Mouse (Mus musculus): ENCODE measurements around the gene Daam2. TPM values are rescaled to one million over a fixed set of nuclear protein-coding genes. Genes with fewer than 3 reads are reported as not detected.

The Daam2 gene
- polyA plus RNA-seq, 1 experiment: 1.5 TPM

GRCm38 (mm10) chr17:49503246-49503900, 60.8 kb downstream of the Daam2 start:
- TF ChIP-seq CEBPB (IDR thresholded peaks at IDR 0.05; ENCODE audit: low read depth) (no peak), MAX (IDR thresholded peaks at IDR 0.05) (no peak), CTCF (IDR thresholded peaks at IDR 0.05; ENCODE audit: control insufficient read depth, insufficient read depth, insufficient read length) (no peak), FOSL1 (IDR thresholded peaks at IDR 0.05; ENCODE audit: insufficient read depth, low read length, poor library complexity, severe bottlenecking) (no peak), MYOD1 (IDR thresholded peaks at IDR 0.05; ENCODE audit: control insufficient read depth, insufficient read length, low read depth) (no peak), MYOG (IDR thresholded peaks at IDR 0.05; ENCODE audit: control insufficient read depth, extremely low read depth, insufficient read length) (no peak), USF1 (IDR thresholded peaks at IDR 0.05; ENCODE audit: low read depth) (no peak)
- no peak overlapping the region for H3K4me3 ChIP-seq (ENCODE audit: insufficient read depth, poor library complexity, severe bottlenecking)
- H3ac ChIP-seq (ENCODE audit: control insufficient read depth, insufficient read length, low read depth): no peak overlapping the region
- H3K79me2 ChIP-seq (ENCODE audit: control insufficient read depth, insufficient read depth): no peaks in the 10 kb centered on the region
- H3K27me3 ChIP-seq (ENCODE audit: control insufficient read depth, insufficient read depth, insufficient read length): no peaks in the 10 kb centered on the region
- H3K79me3 ChIP-seq (ENCODE audit: low read depth): no peaks in the 10 kb centered on the region
- no peaks in the 10 kb centered on the region for H3K36me3 ChIP-seq (ENCODE audit: control insufficient read depth, insufficient read depth)

GRCm38 (mm10) chr17:49500234-49500633, 63.9 kb downstream of the Daam2 start:
- TF ChIP-seq MAX (IDR thresholded peaks at IDR 0.05): no peak
- no peak for TF ChIP-seq MYOG (IDR thresholded peaks at IDR 0.05; ENCODE audit: control insufficient read depth, extremely low read depth, insufficient read length)
- TF ChIP-seq MYOD1 (IDR thresholded peaks at IDR 0.05; ENCODE audit: control insufficient read depth, insufficient read length, low read depth): no peak
- no peak for TF ChIP-seq CEBPB (IDR thresholded peaks at IDR 0.05; ENCODE audit: low read depth)
- no peak for TF ChIP-seq USF1 (IDR thresholded peaks at IDR 0.05; ENCODE audit: low read depth)
- no peak for TF ChIP-seq CTCF (IDR thresholded peaks at IDR 0.05; ENCODE audit: control insufficient read depth, insufficient read depth, insufficient read length)
- Histone ChIP-seq H3K79me3 (ENCODE audit: low read depth) (no peaks in the 10 kb centered on the region), H3K4me3 (ENCODE audit: insufficient read depth, poor library complexity, severe bottlenecking) (no peak overlapping the region), H3K27me3 (ENCODE audit: control insufficient read depth, insufficient read depth, insufficient read length) (no peaks in the 10 kb centered on the region), H3K79me2 (ENCODE audit: control insufficient read depth, insufficient read depth) (no peaks in the 10 kb centered on the region), H3ac (ENCODE audit: control insufficient read depth, insufficient read length, low read depth) (no peak overlapping the region), H3K36me3 (ENCODE audit: control insufficient read depth, insufficient read depth) (no peaks in the 10 kb centered on the region)

- Histone ChIP-seq H3K79me3 (ENCODE audit: low read depth) (no peaks in the 10 kb centered on the region), H3K36me3 (ENCODE audit: control insufficient read depth, insufficient read depth) (no peaks in the 10 kb centered on the region), H3K79me2 (ENCODE audit: control insufficient read depth, insufficient read depth) (no peaks in the 10 kb centered on the region), H3K27me3 (ENCODE audit: control insufficient read depth, insufficient read depth, insufficient read length) (no peaks in the 10 kb centered on the region), H3K4me3 (ENCODE audit: insufficient read depth, poor library complexity, severe bottlenecking) (no peak overlapping the region), H3ac (ENCODE audit: control insufficient read depth, insufficient read length, low read depth) (no peak overlapping the region)
- TF ChIP-seq MYOD1 (IDR thresholded peaks at IDR 0.05; ENCODE audit: control insufficient read depth, insufficient read length, low read depth) (no peak), USF1 (IDR thresholded peaks at IDR 0.05; ENCODE audit: low read depth) (no peak), MYOG (IDR thresholded peaks at IDR 0.05; ENCODE audit: control insufficient read depth, extremely low read depth, insufficient read length) (no peak), CEBPB (IDR thresholded peaks at IDR 0.05; ENCODE audit: low read depth) (no peak)
Measured at GRCm38 (mm10) chr17:49499635-49500034, 64.5 kb downstream of the Daam2 start.

- TF ChIP-seq CTCF (IDR thresholded peaks at IDR 0.05; ENCODE audit: control insufficient read depth, insufficient read depth, insufficient read length) (no peak), MYOG (IDR thresholded peaks at IDR 0.05; ENCODE audit: control insufficient read depth, extremely low read depth, insufficient read length) (no peak), FOSL1 (IDR thresholded peaks at IDR 0.05; ENCODE audit: insufficient read depth, low read length, poor library complexity, severe bottlenecking) (no peak), CEBPB (IDR thresholded peaks at IDR 0.05; ENCODE audit: low read depth) (no peak)
- no peaks in the 10 kb centered on the region for H3K79me3 ChIP-seq (ENCODE audit: low read depth)
- no peaks in the 10 kb centered on the region for H3K36me3 ChIP-seq (ENCODE audit: control insufficient read depth, insufficient read depth)
- H3K27me3 ChIP-seq (ENCODE audit: control insufficient read depth, insufficient read depth, insufficient read length): no peaks in the 10 kb centered on the region
- H3K4me3 ChIP-seq (ENCODE audit: insufficient read depth, poor library complexity, severe bottlenecking): no peak overlapping the region
- H3ac ChIP-seq (ENCODE audit: control insufficient read depth, insufficient read length, low read depth): no peak overlapping the region
- no peaks in the 10 kb centered on the region for H3K79me2 ChIP-seq (ENCODE audit: control insufficient read depth, insufficient read depth)
Measured at GRCm38 (mm10) chr17:49498169-49498568, 66.0 kb downstream of the Daam2 start.

- Histone ChIP-seq H3K79me2 (ENCODE audit: control insufficient read depth, insufficient read depth) (no peaks in the 10 kb centered on the region), H3K27me3 (ENCODE audit: control insufficient read depth, insufficient read depth, insufficient read length) (no peaks in the 10 kb centered on the region), H3ac (ENCODE audit: control insufficient read depth, insufficient read length, low read depth) (no peak overlapping the region), H3K36me3 (ENCODE audit: control insufficient read depth, insufficient read depth) (no peaks in the 10 kb centered on the region), H3K4me3 (ENCODE audit: insufficient read depth, poor library complexity, severe bottlenecking) (no peak overlapping the region), H3K79me3 (ENCODE audit: low read depth) (no peaks in the 10 kb centered on the region)
- TF ChIP-seq USF1 (IDR thresholded peaks at IDR 0.05; ENCODE audit: low read depth) (no peak), MYOG (IDR thresholded peaks at IDR 0.05; ENCODE audit: control insufficient read depth, extremely low read depth, insufficient read length) (no peak), CTCF (IDR thresholded peaks at IDR 0.05; ENCODE audit: control insufficient read depth, insufficient read depth, insufficient read length) (no peak), CEBPB (IDR thresholded peaks at IDR 0.05; ENCODE audit: low read depth) (no peak), MYOD1 (IDR thresholded peaks at IDR 0.05; ENCODE audit: control insufficient read depth, insufficient read length, low read depth) (no peak), FOSL1 (IDR thresholded peaks at IDR 0.05; ENCODE audit: insufficient read depth, low read length, poor library complexity, severe bottlenecking) (no peak)
Measured at GRCm38 (mm10) chr17:49493276-49493675, 70.9 kb downstream of the Daam2 start.

GRCm38 (mm10) chr17:49489098-49489497, 75.0 kb downstream of the Daam2 start:
- H3K27me3 ChIP-seq (ENCODE audit: control insufficient read depth, insufficient read depth, insufficient read length): no peaks in the 10 kb centered on the region
- no peaks in the 10 kb centered on the region for H3K79me2 ChIP-seq (ENCODE audit: control insufficient read depth, insufficient read depth)
- no peaks in the 10 kb centered on the region for H3K36me3 ChIP-seq (ENCODE audit: control insufficient read depth, insufficient read depth)
- H3K79me3 ChIP-seq (ENCODE audit: low read depth): no peaks in the 10 kb centered on the region
- no peak overlapping the region for H3ac ChIP-seq (ENCODE audit: control insufficient read depth, insufficient read length, low read depth)
- TF ChIP-seq MYOD1 (IDR thresholded peaks at IDR 0.05; ENCODE audit: control insufficient read depth, insufficient read length, low read depth) (peak; percentile 68), MAX (IDR thresholded peaks at IDR 0.05) (no peak)
- H3K4me3 ChIP-seq (ENCODE audit: insufficient read depth, poor library complexity, severe bottlenecking): no peak overlapping the region

Measured in C2C12 (cell line).